Mouse (Mus musculus): ENCODE measurements around the gene Slc26a8. TPM values are rescaled to one million over a fixed set of nuclear protein-coding genes. Genes with fewer than 3 reads are reported as not detected.
A peak's percentile ranks its signal among the peaks of the same experiment; 100 is the strongest.
"Not testable (repeated sequence)": the region's sequence is repeated elsewhere in the genome, so short reads cannot be mapped to it uniquely, and the experiment has no call there.

The Slc26a8 gene
- polyA plus RNA-seq (2014; fragmentation: Nextera tagmentation; extraction: Ambion mirVana) = 0.38 and 0.52 TPM in 2 replicates

- Histone ChIP-seq H3K9me3 (ENCODE audit: control insufficient read depth, low read length) (no peaks in the 10 kb centered on the region), H3K4me3 (ENCODE audit: low read depth, low read length) (peak within 1 kb of the TSS; percentile 98), H3K36me3 (ENCODE audit: control insufficient read depth, insufficient read depth, low read length) (no peaks in the 10 kb centered on the region), H3K4me2 (replicated peaks; ENCODE audit: low read depth, low read length) (peak within 1 kb of the TSS; percentile 84), H3K9ac (ENCODE audit: low read depth, low read length) (peak within 1 kb of the TSS; percentile 95), H3K4me1 (replicated peaks; ENCODE audit: control insufficient read depth, insufficient read depth, low read length) (peaks cover 6% of the 10 kb centered on the region), H3K27ac (ENCODE audit: low read depth, low read length) (peak within 1 kb of the TSS; percentile 94), H3K27me3 (ENCODE audit: control insufficient read depth, insufficient read depth, low read length) (peaks cover 11% of the 10 kb centered on the region)
- WGBS = 10% methylated on average over 40 of the region's 40 CpGs
- ATAC-seq (ENCODE audit: low FRiP score) = no peak
- DNase-seq (ENCODE audit: low spot score) = peak; percentile 41
Measured at GRCm38 (mm10) chr17:28689586-28690283, at the start of gene Slc26a8. TSS of gene Slc26a8 (minus strand) at chr17:28690233.

- 95% methylated on average over 6 of the region's 6 CpGs for WGBS
- H3K9ac ChIP-seq (ENCODE audit: low read depth, low read length) = no peak overlapping the region
- 0 out of 2 replicates have a peak, but pooled peaks cover 6% of the 10 kb centered on the region for H3K36me3 ChIP-seq (ENCODE audit: control insufficient read depth, insufficient read depth, low read length)
- H3K4me1 ChIP-seq (replicated peaks; ENCODE audit: control insufficient read depth, insufficient read depth, low read length) = no peaks in the 10 kb centered on the region
- no peaks in the 10 kb centered on the region for H3K27me3 ChIP-seq (ENCODE audit: control insufficient read depth, insufficient read depth, low read length)
- H3K4me3 ChIP-seq (ENCODE audit: low read depth, low read length) = no peak overlapping the region
- H3K9me3 ChIP-seq (ENCODE audit: control insufficient read depth, low read length) = no peaks in the 10 kb centered on the region
- no peak for ATAC-seq (ENCODE audit: low FRiP score)
- no peak overlapping the region for H3K4me2 ChIP-seq (replicated peaks; ENCODE audit: low read depth, low read length)
- DNase-seq (ENCODE audit: low spot score) = no peak
- no peak overlapping the region for H3K27ac ChIP-seq (ENCODE audit: low read depth, low read length)
Measured at GRCm38 (mm10) chr17:28739244-28739643, 49.2 kb upstream of the Slc26a8 start.

- H3K4me1 ChIP-seq (replicated peaks; ENCODE audit: control insufficient read depth, insufficient read depth, low read length) = no peaks in the 10 kb centered on the region
- no peak overlapping the region for H3K4me3 ChIP-seq (ENCODE audit: low read depth, low read length)
- no peak overlapping the region for H3K9ac ChIP-seq (ENCODE audit: low read depth, low read length)
- 91% methylated on average over 4 of the region's 4 CpGs for WGBS
- no peaks in the 10 kb centered on the region for H3K27me3 ChIP-seq (ENCODE audit: control insufficient read depth, insufficient read depth, low read length)
- no peak overlapping the region for H3K4me2 ChIP-seq (replicated peaks; ENCODE audit: low read depth, low read length)
- H3K36me3 ChIP-seq (ENCODE audit: control insufficient read depth, insufficient read depth, low read length) = no peaks in the 10 kb centered on the region
- no peaks in the 10 kb centered on the region for H3K9me3 ChIP-seq (ENCODE audit: control insufficient read depth, low read length)
- DNase-seq (ENCODE audit: low spot score) (no peak), ATAC-seq (ENCODE audit: low FRiP score) (no peak)
- no peak overlapping the region for H3K27ac ChIP-seq (ENCODE audit: low read depth, low read length)
Measured at GRCm38 (mm10) chr17:28737973-28738372, 47.9 kb upstream of the Slc26a8 start.

GRCm38 (mm10) chr17:28736486-28736885, 46.5 kb upstream of the Slc26a8 start:
- Histone ChIP-seq H3K4me3 (ENCODE audit: low read depth, low read length) (no peak overlapping the region), H3K27ac (ENCODE audit: low read depth, low read length) (no peak overlapping the region), H3K9ac (ENCODE audit: low read depth, low read length) (no peak overlapping the region), H3K4me1 (replicated peaks; ENCODE audit: control insufficient read depth, insufficient read depth, low read length) (no peaks in the 10 kb centered on the region), H3K27me3 (ENCODE audit: control insufficient read depth, insufficient read depth, low read length) (no peaks in the 10 kb centered on the region), H3K4me2 (replicated peaks; ENCODE audit: low read depth, low read length) (no peak overlapping the region), H3K9me3 (ENCODE audit: control insufficient read depth, low read length) (no peaks in the 10 kb centered on the region), H3K36me3 (ENCODE audit: control insufficient read depth, insufficient read depth, low read length) (0 out of 2 replicates have a peak, but pooled peaks cover 4% of the 10 kb centered on the region)
- WGBS = 72% methylated on average over 4 of the region's 4 CpGs
- DNase-seq (ENCODE audit: low spot score) (peak; percentile 10), ATAC-seq (ENCODE audit: low FRiP score) (no peak)

DNA sequence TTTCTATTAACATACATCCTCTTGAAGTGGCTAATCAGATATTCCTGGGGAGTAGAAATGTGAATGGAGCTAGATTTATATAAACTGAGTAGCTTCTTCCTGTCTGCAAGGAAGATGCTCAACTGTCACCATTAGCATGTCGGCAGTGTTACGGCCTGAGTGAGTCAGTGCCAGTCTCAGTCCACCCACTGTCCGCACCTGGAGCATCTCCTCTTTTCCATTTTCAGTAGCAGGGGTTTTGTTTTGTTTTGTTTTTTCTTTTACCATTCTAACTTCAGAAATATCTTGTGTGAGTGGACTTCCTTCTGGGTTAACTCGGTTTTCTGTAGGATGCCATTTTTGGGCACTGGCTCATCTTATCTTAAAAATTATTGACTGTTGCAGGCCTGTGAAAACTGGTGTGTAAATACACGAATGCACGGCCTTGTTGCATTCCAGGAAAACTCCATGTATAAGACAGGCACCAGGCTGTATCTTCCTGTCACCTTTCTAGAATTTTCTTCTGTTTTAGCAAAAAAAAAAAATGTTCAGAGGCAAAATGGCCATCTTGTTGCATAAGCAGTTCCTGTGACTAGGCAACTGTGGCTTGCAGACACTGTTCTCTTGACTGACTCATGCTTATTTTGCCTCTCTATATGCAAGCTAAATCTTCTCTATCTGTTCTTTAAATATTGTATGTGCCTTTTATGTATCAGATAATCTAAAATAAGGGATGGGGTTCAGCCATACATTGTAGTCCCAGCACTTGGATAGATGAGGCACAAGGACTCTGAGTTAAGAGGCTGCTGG, 45.5 kb upstream of the Slc26a8 start:
- Histone ChIP-seq H3K4me3 (ENCODE audit: low read depth, low read length) (no peak overlapping the region), H3K36me3 (ENCODE audit: control insufficient read depth, insufficient read depth, low read length) (0 out of 2 replicates have a peak, but pooled peaks cover 9% of the 10 kb centered on the region), H3K27me3 (ENCODE audit: control insufficient read depth, insufficient read depth, low read length) (no peaks in the 10 kb centered on the region), H3K4me1 (replicated peaks; ENCODE audit: control insufficient read depth, insufficient read depth, low read length) (no peaks in the 10 kb centered on the region), H3K9ac (ENCODE audit: low read depth, low read length) (no peak overlapping the region), H3K27ac (ENCODE audit: low read depth, low read length) (no peak overlapping the region), H3K4me2 (replicated peaks; ENCODE audit: low read depth, low read length) (no peak overlapping the region), H3K9me3 (ENCODE audit: control insufficient read depth, low read length) (no peaks in the 10 kb centered on the region)
- WGBS = 95% methylated on average over 6 of the region's 6 CpGs
- ATAC-seq (ENCODE audit: low FRiP score) = no peak
- no peak for DNase-seq (ENCODE audit: low spot score)

DNA sequence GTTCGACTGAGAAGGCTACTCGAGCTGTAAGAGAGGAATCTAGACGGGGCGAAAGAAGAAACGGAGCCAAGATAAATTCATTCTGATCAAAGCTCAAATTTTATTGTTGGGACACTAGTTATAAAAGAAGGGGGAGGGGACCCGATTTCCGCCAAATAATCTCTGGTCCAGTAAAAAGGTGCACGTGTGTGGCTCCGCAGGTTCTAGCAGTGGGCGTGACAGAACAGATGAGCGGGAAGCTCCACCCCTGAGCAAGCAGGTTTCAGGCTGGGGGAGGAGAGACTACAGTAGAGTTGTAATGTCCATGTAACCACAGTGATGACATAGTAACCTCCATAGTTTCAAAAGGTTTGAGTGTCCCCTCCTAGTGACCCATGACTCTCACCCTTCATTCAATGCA, 37.5 kb upstream of the Slc26a8 start:
- 98% methylated on average over 11 of the region's 11 CpGs for WGBS
- DNase-seq (ENCODE audit: low spot score); ATAC-seq (ENCODE audit: low FRiP score); H3K9ac ChIP-seq (ENCODE audit: low read depth, low read length); H3K27ac ChIP-seq (ENCODE audit: low read depth, low read length); H3K9me3 ChIP-seq (ENCODE audit: control insufficient read depth, low read length); H3K4me3 ChIP-seq (ENCODE audit: low read depth, low read length); H3K27me3 ChIP-seq (ENCODE audit: control insufficient read depth, insufficient read depth, low read length); H3K4me2 ChIP-seq (replicated peaks; ENCODE audit: low read depth, low read length); H3K4me1 ChIP-seq (replicated peaks; ENCODE audit: control insufficient read depth, insufficient read depth, low read length): not testable (repeated sequence)
- peaks cover 12% of the 10 kb centered on the region; the same call in 1 of the 2 replicates for H3K36me3 ChIP-seq (ENCODE audit: control insufficient read depth, insufficient read depth, low read length)

DNA sequence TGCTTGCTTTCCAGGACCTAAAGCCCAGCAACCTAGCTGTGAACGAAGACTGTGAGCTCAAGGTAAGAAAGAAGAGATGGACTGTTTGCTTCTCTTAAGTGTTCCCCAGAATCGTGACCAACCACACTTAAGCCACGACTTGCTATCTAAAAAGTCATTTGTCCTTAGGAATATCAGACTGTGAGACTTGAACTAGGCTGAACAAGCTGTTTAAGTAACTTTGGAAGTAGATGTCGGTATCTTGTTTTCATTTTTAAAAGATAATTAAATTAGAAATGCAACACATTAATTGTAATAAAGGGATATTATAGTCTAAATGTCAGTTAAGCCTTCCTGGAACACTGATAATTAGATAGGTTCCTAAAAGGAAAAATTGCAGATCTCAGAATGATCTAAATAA, 35.8 kb upstream of the Slc26a8 start, which contains the start of gene AC170998.1:
TSS of gene AC170998.1 (plus strand) at position 301 of the 400 bp plus-strand sequence.
- Histone ChIP-seq H3K4me1 (replicated peaks; ENCODE audit: control insufficient read depth, insufficient read depth, low read length) (no peaks in the 10 kb centered on the region), H3K4me3 (ENCODE audit: low read depth, low read length) (no peak within 1 kb of the TSS), H3K27ac (ENCODE audit: low read depth, low read length) (no peak within 1 kb of the TSS), H3K9ac (ENCODE audit: low read depth, low read length) (no peak within 1 kb of the TSS), H3K36me3 (ENCODE audit: control insufficient read depth, insufficient read depth, low read length) (peaks cover 6% of the 10 kb centered on the region; the same call in 1 of the 2 replicates), H3K9me3 (ENCODE audit: control insufficient read depth, low read length) (no peaks in the 10 kb centered on the region), H3K27me3 (ENCODE audit: control insufficient read depth, insufficient read depth, low read length) (no peaks in the 10 kb centered on the region), H3K4me2 (replicated peaks; ENCODE audit: low read depth, low read length) (no peak within 1 kb of the TSS)
- no peak for ATAC-seq (ENCODE audit: low FRiP score)
- WGBS = 95% methylated on average over 4 of the region's 4 CpGs
- DNase-seq (ENCODE audit: low spot score) = no peak

DNA sequence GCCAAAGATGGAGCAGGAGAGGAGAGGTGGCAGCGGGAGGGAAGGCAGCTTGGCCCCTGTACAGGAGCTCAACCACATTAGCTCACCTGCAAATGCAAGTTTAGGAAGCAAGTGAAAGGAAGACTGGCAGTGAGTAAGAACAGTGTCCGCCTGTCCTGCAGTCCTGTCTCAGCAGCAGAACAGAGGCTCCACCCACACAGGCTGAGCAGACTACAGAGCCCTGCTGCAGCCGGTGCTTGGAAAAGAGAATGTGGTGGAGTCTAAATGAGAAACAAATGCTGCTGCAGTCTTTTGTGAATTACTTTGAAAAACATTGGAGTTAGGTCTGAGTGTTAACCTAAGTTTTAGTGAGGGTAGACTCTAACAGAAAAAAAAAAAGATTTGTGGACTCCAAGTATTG, 27.5 kb upstream of the Slc26a8 start:
- no peaks in the 10 kb centered on the region for H3K36me3 ChIP-seq (ENCODE audit: control insufficient read depth, insufficient read depth, low read length)
- H3K4me3 ChIP-seq (ENCODE audit: low read depth, low read length) = no peak overlapping the region
- no peaks in the 10 kb centered on the region for H3K9me3 ChIP-seq (ENCODE audit: control insufficient read depth, low read length)
- ATAC-seq (ENCODE audit: low FRiP score) (no peak), DNase-seq (ENCODE audit: low spot score) (no peak)
- H3K9ac ChIP-seq (ENCODE audit: low read depth, low read length) = no peak overlapping the region
- 72% methylated on average over 3 of the region's 3 CpGs for WGBS
- no peak overlapping the region for H3K4me2 ChIP-seq (replicated peaks; ENCODE audit: low read depth, low read length)
- H3K27me3 ChIP-seq (ENCODE audit: control insufficient read depth, insufficient read depth, low read length) = no peaks in the 10 kb centered on the region
- no peak overlapping the region for H3K27ac ChIP-seq (ENCODE audit: low read depth, low read length)
- no peaks in the 10 kb centered on the region for H3K4me1 ChIP-seq (replicated peaks; ENCODE audit: control insufficient read depth, insufficient read depth, low read length)

Data from hindbrain, embryonic 11.5 days (tissue).